Mouse (Mus musculus) midbrain, embryonic 16.5 days (tissue): Measurements from ENCODE around the gene Mcm5. TPM values are rescaled to one million over a fixed set of nuclear protein-coding genes. Genes with fewer than 3 reads are reported as not detected.

Experiments used
- ATAC-seq: fragments of 200-750 bp; cut with Nextera tagmentation; 2 replicates; pipeline ENCODE4 v1.8.0; 2017; ENCODE audit warnings: moderate TSS enrichment
- H3K27ac ChIP-seq: fragments of 300-500 bp; sonication (generic); 2 replicates; pipeline ENCODE4 v1.5.1; 2014; ENCODE audit warnings: mild to moderate bottlenecking, low read length, mixed read lengths
- H3K27me3 ChIP-seq: fragments of 300-500 bp; sonication (generic); 2 replicates; pipeline ENCODE4 v1.6.1; 2014; ENCODE audit warnings: low read depth, low read length, mixed read lengths; ENCODE audit not compliant: control insufficient read depth, insufficient read depth
- H3K36me3 ChIP-seq: fragments of 300-500 bp; sonication (generic); 2 replicates; pipeline ENCODE4 v1.6.1; 2014; ENCODE audit warnings: mild to moderate bottlenecking, low read length, moderate library complexity, mixed read lengths; ENCODE audit not compliant: control insufficient read depth, insufficient read depth
- H3K4me1 ChIP-seq: fragments of 300-500 bp; sonication (generic); 2 replicates; pipeline ENCODE4 v1.6.1; 2014; ENCODE audit warnings: mild to moderate bottlenecking, low read length, mixed read lengths; ENCODE audit not compliant: control insufficient read depth, insufficient read depth
- H3K4me2 ChIP-seq: fragments of 300-500 bp; sonication (generic); 2 replicates; pipeline ENCODE4 v1.6.1; 2014; ENCODE audit warnings: mild to moderate bottlenecking, low read length, mixed read lengths
- H3K4me3 ChIP-seq: fragments of 300-500 bp; sonication (generic); 2 replicates; pipeline ENCODE4 v1.5.1; 2014; ENCODE audit warnings: low read depth, mild to moderate bottlenecking, low read length, moderate library complexity, mixed read lengths
- H3K9ac ChIP-seq: fragments of 300-500 bp; sonication (generic); 2 replicates; pipeline ENCODE4 v1.6.1; 2014; ENCODE audit warnings: low read depth, low read length, mixed read lengths
- H3K9me3 ChIP-seq: fragments of 300-500 bp; sonication (generic); replicated peaks from 2 replicates; pipeline ENCODE4 v1.6.1; 2014; ENCODE audit warnings: mild to moderate bottlenecking, low read length, mixed read lengths; ENCODE audit not compliant: control insufficient read depth, poor library complexity, severe bottlenecking
- WGBS: fragments of 180-500 bp; shearing (Covaris S2); extraction: QIAGEN DNeasy Blood & Tissue Kit; methylation state at CpG from one replicate; pipeline ENCODE4 v1.1.7; 2014; 5-methylcytosine and 5-hydroxymethylcytosine counted together
- polyA plus RNA-seq: library from polyadenylated mRNA; unstranded; fragments of >200 nt; fragmentation: Nextera tagmentation; extraction: Ambion mirVana; gene quantifications from 2 replicates; pipeline ENCODE4 v1.2.1, GENCODE M21; 2015

The Mcm5 gene
- polyA plus RNA-seq, 1 experiment from 2014 or later: 23.0 TPM

DNA sequence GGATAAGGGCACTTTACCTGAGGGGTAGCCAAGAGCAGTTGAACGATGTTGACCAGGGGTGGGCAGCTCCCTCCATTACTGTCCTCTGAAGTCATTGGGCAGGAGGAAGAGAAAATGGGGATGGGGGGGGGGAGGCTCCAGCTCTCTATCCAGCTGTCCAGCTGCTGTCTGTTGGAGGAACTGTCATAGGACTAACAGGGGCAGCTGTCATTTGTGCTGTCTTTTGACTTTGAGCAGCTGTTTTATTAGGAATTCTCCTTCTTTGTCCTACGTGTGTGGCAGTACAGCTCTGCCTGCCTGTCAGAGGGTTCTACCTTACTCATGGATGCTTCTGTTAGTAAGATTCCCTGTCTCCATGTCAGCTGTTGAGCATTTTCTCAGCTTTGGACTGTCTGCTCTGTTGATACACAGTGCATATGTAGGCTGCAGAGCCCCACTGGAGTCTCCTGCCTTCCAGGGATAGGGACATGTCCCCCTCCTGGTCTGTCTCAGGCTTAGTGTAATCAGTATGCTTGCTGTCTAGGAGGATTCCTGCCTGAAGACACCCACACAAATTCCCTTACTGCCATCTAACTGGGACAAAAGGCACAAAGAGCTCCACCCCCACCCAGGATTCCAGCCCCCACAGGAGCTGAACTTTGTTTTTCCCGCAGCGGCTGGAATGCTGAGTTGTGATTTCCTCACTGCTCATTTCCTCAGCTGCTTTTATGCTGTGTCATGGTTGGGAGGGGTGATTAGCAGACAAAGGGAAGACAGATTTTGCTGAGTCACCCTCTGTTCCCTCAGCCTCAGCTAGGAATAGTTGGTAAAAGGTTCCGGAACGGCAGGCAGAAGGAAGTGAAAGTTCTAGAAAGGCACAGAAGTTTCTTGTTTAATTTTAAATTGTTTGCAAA, 20.1 kb upstream of the Mcm5 start:
- Histone ChIP-seq H3K4me1 (peaks cover 11% of the 10 kb centered on the region), H3K9ac (0 out of 2 replicates have a peak overlapping the region, but pooled peaks have one; percentile 15), H3K36me3 (no peaks in the 10 kb centered on the region), H3K4me2 (peak overlapping the region; percentile 22; the same call in 1 of the 2 replicates), H3K4me3 (no peak overlapping the region), H3K27ac (no peak overlapping the region), H3K27me3 (no peaks in the 10 kb centered on the region), H3K9me3 (no peaks in the 10 kb centered on the region)
- peak; percentile 55; the same call in 1 of the 2 replicates for ATAC-seq
- 23% methylated on average over 6 of the region's 6 CpGs for WGBS

DNA sequence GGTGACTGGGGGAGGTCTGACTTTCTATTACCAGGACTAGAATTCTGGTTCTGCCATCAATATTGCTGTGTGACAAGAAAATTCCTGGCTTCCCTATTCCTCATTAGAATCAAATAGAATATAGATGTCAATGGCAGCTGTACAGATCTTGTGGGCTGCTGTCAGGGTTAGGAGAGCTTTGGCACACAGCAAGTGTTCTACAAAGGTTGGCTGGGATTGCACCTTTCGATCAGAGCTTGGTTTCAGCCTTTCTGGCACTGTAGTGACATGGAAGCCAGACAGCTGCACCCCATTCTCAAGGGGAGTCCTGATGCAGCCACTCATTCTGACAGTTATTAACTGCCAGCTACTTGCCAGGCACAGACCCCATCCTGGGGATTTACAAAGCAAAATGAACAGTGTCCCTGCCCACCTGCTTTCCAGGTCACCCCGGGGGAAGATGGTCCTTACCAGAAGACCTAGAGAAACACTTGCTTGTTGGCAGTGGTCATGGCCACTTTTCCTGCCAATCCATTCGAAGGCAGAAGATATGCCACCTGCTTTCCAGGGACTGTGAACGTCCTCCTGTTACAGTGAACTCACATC, 18.5 kb upstream of the Mcm5 start:
- H3K9me3 ChIP-seq: no peaks in the 10 kb centered on the region
- peaks cover 11% of the 10 kb centered on the region for H3K4me1 ChIP-seq
- WGBS: 81% methylated on average over 4 of the region's 4 CpGs
- no peak overlapping the region for H3K4me2 ChIP-seq
- no peak overlapping the region for H3K9ac ChIP-seq
- H3K27ac ChIP-seq: no peak overlapping the region
- H3K27me3 ChIP-seq: no peaks in the 10 kb centered on the region
- no peaks in the 10 kb centered on the region for H3K36me3 ChIP-seq
- no peak overlapping the region for H3K4me3 ChIP-seq
- no peak for ATAC-seq

- H3K36me3 ChIP-seq: no peaks in the 10 kb centered on the region
- H3K27ac ChIP-seq: no peak within 1 kb of the TSS
- peak within 1 kb of the TSS; percentile 58 for H3K4me3 ChIP-seq
- no peaks in the 10 kb centered on the region for H3K9me3 ChIP-seq
- peak; percentile 92 for ATAC-seq
- H3K9ac ChIP-seq: peak within 1 kb of the TSS; percentile 78
- H3K4me1 ChIP-seq: peaks cover 11% of the 10 kb centered on the region
- H3K27me3 ChIP-seq: no peaks in the 10 kb centered on the region
- H3K4me2 ChIP-seq: peak within 1 kb of the TSS; percentile 93
- under 1% methylated on average over 36 of the region's 36 CpGs for WGBS
Measured at GRCm38 (mm10) chr8:75093399-75094156, 15.8 kb upstream of the Mcm5 start, which contains the start of gene Hmox1. TSS of gene Hmox1 (plus strand) at chr8:75093621.

DNA sequence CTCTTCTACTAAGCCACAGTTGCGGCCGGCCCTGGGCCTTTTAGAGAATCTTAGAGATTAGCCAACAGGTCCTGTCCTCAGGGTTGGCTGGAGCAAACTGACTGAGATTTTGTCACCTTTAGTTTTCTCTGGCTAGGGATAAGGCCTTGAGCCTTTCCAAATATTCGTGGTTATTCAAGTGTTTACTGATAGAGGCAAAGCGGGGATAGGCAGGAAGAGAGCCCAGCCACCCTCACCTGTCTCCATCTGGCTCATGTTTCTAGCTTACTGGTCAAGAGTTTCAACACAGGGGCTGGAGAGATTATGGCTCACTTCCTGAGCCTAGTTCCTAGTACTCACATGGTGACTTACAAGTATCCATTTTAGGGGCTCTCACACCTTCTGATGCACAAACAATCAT, 6.4 kb upstream of the Mcm5 start:
- Histone ChIP-seq H3K9me3 (no peaks in the 10 kb centered on the region), H3K9ac (no peak overlapping the region), H3K27me3 (no peaks in the 10 kb centered on the region), H3K4me2 (no peak overlapping the region), H3K4me1 (no peaks in the 10 kb centered on the region), H3K36me3 (no peaks in the 10 kb centered on the region), H3K27ac (no peak overlapping the region), H3K4me3 (no peak overlapping the region)
- no peak for ATAC-seq
- WGBS: 90% methylated on average over 4 of the region's 4 CpGs

- Histone ChIP-seq H3K27me3 (no peaks in the 10 kb centered on the region), H3K4me2 (no peak overlapping the region), H3K36me3 (no peaks in the 10 kb centered on the region), H3K9me3 (no peaks in the 10 kb centered on the region), H3K4me1 (0 out of 2 replicates have a peak, but pooled peaks cover 2% of the 10 kb centered on the region), H3K27ac (no peak overlapping the region), H3K4me3 (no peak overlapping the region), H3K9ac (no peak overlapping the region)
- no peak for ATAC-seq
- WGBS: 43% methylated on average over 8 of the region's 8 CpGs
Measured at GRCm38 (mm10) chr8:75103376-75103878, 5.9 kb upstream of the Mcm5 start.

DNA sequence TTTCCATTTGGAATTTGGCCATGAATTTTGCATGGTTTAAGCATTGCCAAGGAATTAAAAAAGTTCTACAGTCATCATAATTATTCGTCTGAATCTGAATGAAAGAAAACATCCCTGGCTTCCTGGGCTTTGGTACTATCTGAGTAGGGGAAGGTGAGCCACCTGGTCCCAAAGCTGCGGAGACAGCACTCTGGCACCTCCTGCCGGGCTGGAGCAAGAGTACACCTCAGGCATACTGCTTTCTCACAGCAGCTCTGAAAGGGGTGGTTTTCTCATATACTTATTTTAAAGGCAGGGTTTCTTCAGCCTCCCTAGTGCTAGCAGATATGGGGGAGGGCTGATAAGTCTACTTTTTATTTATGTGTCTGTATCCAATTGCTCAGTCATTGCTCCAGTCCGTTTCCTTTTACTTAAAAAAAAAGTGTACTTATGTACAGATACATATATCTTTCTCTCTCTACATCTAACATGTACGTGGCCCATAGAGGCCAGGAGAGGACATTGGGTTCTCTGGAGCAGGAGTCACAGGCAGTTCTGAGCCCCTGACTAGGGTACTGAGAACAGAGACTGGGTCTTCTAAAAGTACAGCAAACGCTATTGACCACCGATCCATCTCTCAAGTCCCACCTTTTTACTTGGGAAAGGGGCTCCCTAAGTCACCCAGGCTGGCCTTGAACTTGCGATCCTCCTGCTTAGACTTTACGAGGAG, 688 bp upstream of the Mcm5 start:
- Histone ChIP-seq H3K4me3 (peak overlapping the region; percentile 79), H3K4me1 (peaks cover 11% of the 10 kb centered on the region), H3K9me3 (no peaks in the 10 kb centered on the region), H3K27ac (peak overlapping the region; percentile 75), H3K27me3 (no peaks in the 10 kb centered on the region), H3K36me3 (no peaks in the 10 kb centered on the region), H3K9ac (peak overlapping the region; percentile 59), H3K4me2 (peak overlapping the region; percentile 80)
- ATAC-seq: peak; percentile 89
- WGBS: under 1% methylated on average over 9 of the region's 9 CpGs

GRCm38 (mm10) chr8:75110093-75110492, 724 bp downstream of the Mcm5 start:
- Histone ChIP-seq H3K9ac (peak overlapping the region; percentile 54), H3K27ac (no peak overlapping the region), H3K36me3 (no peaks in the 10 kb centered on the region), H3K27me3 (no peaks in the 10 kb centered on the region), H3K9me3 (no peaks in the 10 kb centered on the region), H3K4me1 (peaks cover 11% of the 10 kb centered on the region), H3K4me3 (peak overlapping the region; percentile 79), H3K4me2 (peak overlapping the region; percentile 91)
- ATAC-seq: no peak
- 19% methylated on average over 13 of the region's 13 CpGs for WGBS

DNA sequence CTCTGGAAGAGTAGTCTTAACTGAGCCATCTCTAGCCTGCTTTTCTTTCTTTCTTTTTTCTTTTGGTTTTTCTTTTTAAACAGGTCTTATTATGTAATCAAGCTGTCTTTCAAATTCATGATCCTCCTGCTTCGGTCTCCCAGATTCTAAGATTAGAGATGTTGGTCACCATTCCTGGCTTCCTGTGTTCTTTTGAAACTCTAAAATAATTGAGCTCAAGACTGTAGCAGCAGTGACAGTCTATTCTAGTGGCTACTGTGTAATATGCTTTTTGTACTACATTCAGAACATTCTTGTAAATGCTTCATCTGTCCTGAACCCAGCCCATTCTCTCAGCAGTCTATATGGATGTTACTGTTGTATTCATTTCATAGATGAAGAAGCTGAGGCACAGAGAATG, 9.1 kb downstream of the Mcm5 start:
- Histone ChIP-seq H3K4me2 (no peak overlapping the region), H3K4me3 (no peak overlapping the region), H3K27me3 (no peaks in the 10 kb centered on the region), H3K9ac (no peak overlapping the region), H3K9me3 (no peaks in the 10 kb centered on the region), H3K36me3 (peaks cover 10% of the 10 kb centered on the region), H3K4me1 (no peaks in the 10 kb centered on the region), H3K27ac (no peak overlapping the region)
- 91% methylated on average over 1 of the region's 1 CpGs for WGBS
- no peak for ATAC-seq
